Mouse (Mus musculus) adrenal gland, adult 8-10 months (tissue): ENCODE results near the gene 1700024P04Rik. TPM values are rescaled to one million over a fixed set of nuclear protein-coding genes. Genes with fewer than 3 reads are reported as not detected.

Experiments used
- DNase-seq: peaks from one replicate; pipeline ENCODE4 v3.0.0; 2022
- total RNA-seq, 4 experiments: library from RNA; stranded (reverse); gene quantifications; 2 replicates each; pipeline ENCODE4 v1.2.4; 2022

Gene 1700024P04Rik
- total RNA-seq, 4 experiments from 2014 or later = not detected

GRCm38 (mm10) chr13:98966583-98966982, 17.8 kb downstream of the 1700024P04Rik start:
- no peak for DNase-seq

DNA sequence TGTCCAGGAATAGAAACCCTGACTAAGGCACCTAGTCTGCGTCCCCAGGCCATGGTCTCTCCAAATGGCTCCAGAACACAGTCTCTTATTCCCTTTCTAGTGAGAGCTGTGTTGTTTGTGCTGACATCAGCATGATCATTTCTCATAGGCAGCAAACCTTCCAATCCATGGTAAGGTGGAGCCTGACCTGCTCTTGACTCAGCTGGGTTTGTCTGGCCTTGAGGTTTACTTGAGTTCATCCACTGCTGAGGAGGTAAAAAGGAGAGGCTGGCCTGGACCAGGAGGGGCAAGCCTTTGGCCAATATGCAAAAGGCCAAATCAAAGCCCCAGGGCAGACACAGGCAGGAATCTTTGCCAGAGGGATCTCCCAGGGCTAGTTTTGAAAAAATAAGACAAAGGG, 20.8 kb downstream of the 1700024P04Rik start:
- DNase-seq = no peak

- DNase-seq = no peak
Measured at GRCm38 (mm10) chr13:98958177-98958576, 26.2 kb downstream of the 1700024P04Rik start.

- DNase-seq = no peak
Measured at GRCm38 (mm10) chr13:98956209-98956608, 28.2 kb downstream of the 1700024P04Rik start.

GRCm38 (mm10) chr13:98955676-98956075, 28.7 kb downstream of the 1700024P04Rik start:
- no peak for DNase-seq

- peak; percentile 38 for DNase-seq
Measured at GRCm38 (mm10) chr13:98955226-98955625, 29.1 kb downstream of the 1700024P04Rik start.

DNA sequence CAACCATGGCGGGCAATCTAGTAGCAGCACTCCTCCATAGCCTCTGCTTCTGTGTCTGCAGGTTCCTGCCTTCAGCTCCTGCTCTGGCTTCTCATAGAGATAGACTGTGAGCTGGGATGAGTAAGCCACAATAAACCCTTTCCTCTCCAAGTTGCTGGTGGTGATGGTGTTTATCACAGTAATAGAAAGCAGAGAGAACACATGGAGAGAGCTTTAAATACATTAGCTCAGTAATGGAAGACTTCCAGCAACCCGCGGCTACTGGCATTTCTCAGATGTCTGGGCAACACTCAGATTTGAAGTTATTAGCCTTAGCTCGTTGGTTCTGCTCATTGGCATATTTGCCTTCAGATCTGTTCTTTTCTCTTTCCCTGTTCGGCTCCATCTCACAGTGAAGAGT, 30.5 kb downstream of the 1700024P04Rik start:
- DNase-seq = no peak

GRCm38 (mm10) chr13:98951951-98952350, 32.4 kb downstream of the 1700024P04Rik start:
- DNase-seq = no peak

DNA sequence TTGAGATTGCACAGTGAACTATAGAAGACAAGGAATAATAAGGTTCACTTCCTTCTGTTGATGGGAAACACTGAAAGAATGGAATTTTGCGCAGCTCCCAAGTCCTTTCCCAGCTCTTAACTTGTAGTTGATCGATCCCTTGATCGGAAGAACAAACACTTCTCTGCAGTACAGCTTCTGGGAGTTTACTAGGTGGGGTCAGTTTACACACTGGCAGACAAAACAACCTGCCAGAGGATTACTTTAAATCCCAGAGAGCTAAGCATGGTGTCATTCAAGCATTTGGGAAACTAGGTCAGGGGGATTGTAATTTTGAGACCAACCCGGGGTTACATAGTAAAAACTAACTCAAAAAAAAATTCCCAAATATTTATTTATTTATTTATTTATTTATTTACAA, 36.2 kb downstream of the 1700024P04Rik start:
- DNase-seq = no peak

GRCm38 (mm10) chr13:98946434-98946833, 37.9 kb downstream of the 1700024P04Rik start:
- DNase-seq = no peak

- no peak for DNase-seq
Measured at GRCm38 (mm10) chr13:98945908-98946307, 38.5 kb downstream of the 1700024P04Rik start.

DNA sequence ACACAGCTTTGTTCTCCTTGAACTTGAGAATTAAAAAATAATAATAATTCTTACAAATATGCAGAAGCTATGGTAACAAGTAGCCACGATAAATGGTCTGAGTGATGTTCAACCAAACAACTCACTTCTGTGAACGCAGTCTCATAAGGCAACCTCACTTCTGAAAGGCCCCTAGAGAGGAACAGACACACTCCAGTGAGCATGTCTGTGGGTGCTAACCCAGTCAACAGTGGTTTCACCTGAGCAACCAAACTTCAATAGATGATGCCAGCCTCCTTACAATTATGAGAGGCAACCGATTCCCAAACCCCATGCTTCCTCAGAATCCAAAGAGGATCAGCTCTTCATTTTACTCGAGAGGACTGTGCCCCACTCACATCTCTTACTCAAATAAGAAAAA, 39.0 kb downstream of the 1700024P04Rik start:
- DNase-seq = no peak

GRCm38 (mm10) chr13:98944620-98945081, 39.7 kb downstream of the 1700024P04Rik start:
- DNase-seq = no peak

- DNase-seq = no peak
Measured at GRCm38 (mm10) chr13:98942360-98942759, 42.0 kb downstream of the 1700024P04Rik start.

DNA sequence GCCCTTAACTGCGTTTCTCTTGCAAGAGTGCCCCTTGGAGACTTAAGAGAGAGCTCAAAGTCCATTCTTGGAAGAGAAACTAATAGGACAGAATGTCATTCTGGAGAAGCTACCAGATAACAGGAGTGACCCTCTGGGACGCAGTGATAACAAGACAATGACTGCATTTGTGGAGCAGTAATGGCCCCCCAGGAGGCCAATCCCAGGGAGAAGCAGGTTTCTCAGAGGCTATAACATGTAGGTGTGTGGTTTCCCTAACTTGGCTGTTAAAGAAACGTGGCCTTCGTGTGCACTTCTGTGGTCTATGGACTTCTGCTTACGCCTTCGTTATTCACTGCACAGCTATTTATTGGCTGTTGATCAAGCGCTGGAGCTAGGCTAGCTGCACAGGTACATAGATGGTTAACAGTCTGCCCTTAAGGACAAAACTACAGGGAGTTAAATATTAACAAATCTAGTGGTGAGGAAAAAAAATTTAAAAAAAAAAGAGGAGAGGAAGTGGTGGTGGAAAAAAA, 42.5 kb downstream of the 1700024P04Rik start:
- DNase-seq = no peak

- DNase-seq = no peak
Measured at GRCm38 (mm10) chr13:98937108-98937507, 47.3 kb downstream of the 1700024P04Rik start.

Other genes starting within 250 kb of the 1700024P04Rik start
- gene Fcho2, start 169.1 kb downstream of the 1700024P04Rik start, total RNA-seq = 10 to 100 TPM; 42.2 to 78.3 (median 51.8) TPM
- gene Tnpo1, start 58.2 kb downstream of the 1700024P04Rik start, total RNA-seq = 100 to 1,000 TPM; 122 to 194 (median 144) TPM
- 1 to 10 TPM; 3.6 to 6.7 (median 5.0) TPM for gene Zfp366, start 200.3 kb upstream of the 1700024P04Rik start, total RNA-seq